Mouse (Mus musculus): Measurements from ENCODE around the gene Tnrc6b. TPM values are rescaled to one million over a fixed set of nuclear protein-coding genes. Genes with fewer than 3 reads are reported as not detected.

Tnrc6b gene
- polyA plus RNA-seq, 1 experiment from 2014 or later = 24.9 TPM

- Histone ChIP-seq H3K27me3 (ENCODE audit: control insufficient read depth, insufficient read depth, low read length) (no peaks in the 10 kb centered on the region), H3K9ac (ENCODE audit: low read depth, low read length) (no peak overlapping the region), H3K36me3 (ENCODE audit: control insufficient read depth, insufficient read depth, low read length) (no peaks in the 10 kb centered on the region), H3K4me1 (replicated peaks; ENCODE audit: control insufficient read depth, insufficient read depth, low read length) (no peaks in the 10 kb centered on the region), H3K4me3 (ENCODE audit: low read depth, low read length) (no peak overlapping the region), H3K9me3 (ENCODE audit: control insufficient read depth, low read length) (no peaks in the 10 kb centered on the region), H3K27ac (ENCODE audit: low read depth, low read length) (no peak overlapping the region), H3K4me2 (replicated peaks; ENCODE audit: low read depth, low read length) (no peak overlapping the region)
- ATAC-seq (ENCODE audit: low FRiP score) (no peak), DNase-seq (ENCODE audit: low spot score) (no peak)
- 96% methylated on average over 2 of the region's 2 CpGs for WGBS
Measured at GRCm38 (mm10) chr15:80983264-80983663, 272.2 kb downstream of the Tnrc6b start.

- WGBS = 75% methylated on average over 1 of the region's 1 CpGs
- H3K4me2 ChIP-seq (replicated peaks; ENCODE audit: low read depth, low read length) = no peak overlapping the region
- H3K9ac ChIP-seq (ENCODE audit: low read depth, low read length) = no peak overlapping the region
- H3K9me3 ChIP-seq (ENCODE audit: control insufficient read depth, low read length) = no peaks in the 10 kb centered on the region
- H3K4me3 ChIP-seq (ENCODE audit: low read depth, low read length) = no peak overlapping the region
- H3K27me3 ChIP-seq (ENCODE audit: control insufficient read depth, insufficient read depth, low read length) = no peaks in the 10 kb centered on the region
- H3K27ac ChIP-seq (ENCODE audit: low read depth, low read length) = no peak overlapping the region
- ATAC-seq (ENCODE audit: low FRiP score) (no peak), DNase-seq (ENCODE audit: low spot score) (no peak)
- H3K36me3 ChIP-seq (ENCODE audit: control insufficient read depth, insufficient read depth, low read length) = no peaks in the 10 kb centered on the region
- no peaks in the 10 kb centered on the region for H3K4me1 ChIP-seq (replicated peaks; ENCODE audit: control insufficient read depth, insufficient read depth, low read length)
Measured at GRCm38 (mm10) chr15:80988331-80988730, 277.2 kb downstream of the Tnrc6b start.

- Histone ChIP-seq H3K4me3 (ENCODE audit: low read depth, low read length) (no peak overlapping the region), H3K36me3 (ENCODE audit: control insufficient read depth, insufficient read depth, low read length) (no peaks in the 10 kb centered on the region), H3K9ac (ENCODE audit: low read depth, low read length) (no peak overlapping the region), H3K9me3 (ENCODE audit: control insufficient read depth, low read length) (no peaks in the 10 kb centered on the region), H3K27me3 (ENCODE audit: control insufficient read depth, insufficient read depth, low read length) (no peaks in the 10 kb centered on the region), H3K27ac (ENCODE audit: low read depth, low read length) (no peak overlapping the region), H3K4me2 (replicated peaks; ENCODE audit: low read depth, low read length) (no peak overlapping the region), H3K4me1 (replicated peaks; ENCODE audit: control insufficient read depth, insufficient read depth, low read length) (no peaks in the 10 kb centered on the region)
- DNase-seq (ENCODE audit: low spot score) = no peak
- ATAC-seq (ENCODE audit: low FRiP score) = no peak
- WGBS = 65% methylated on average over 3 of the region's 3 CpGs
Measured at GRCm38 (mm10) chr15:80989712-80990111, 278.6 kb downstream of the Tnrc6b start.

Other genes starting within 250 kb of the Tnrc6b start
- gene Enthd1, start 146.2 kb upstream of the Tnrc6b start, polyA plus RNA-seq (2014; fragmentation: Nextera tagmentation; extraction: Ambion mirVana) = not detected in 2 replicates
- 3.0 and 3.9 TPM in 2 replicates for gene Grap2, start 138.7 kb upstream of the Tnrc6b start, polyA plus RNA-seq (2014; fragmentation: Nextera tagmentation; extraction: Ambion mirVana)
- gene Fam83f, start 39.5 kb upstream of the Tnrc6b start, polyA plus RNA-seq (2014; fragmentation: Nextera tagmentation; extraction: Ambion mirVana) = 0.11 TPM in 2 replicates
- 153 and 165 TPM in 2 replicates for gene Adsl, start 237.2 kb downstream of the Tnrc6b start, polyA plus RNA-seq (2014; fragmentation: Nextera tagmentation; extraction: Ambion mirVana)

Data from hindbrain, embryonic 11.5 days (tissue).